ENCODE assay signal across 8 mouse cellular contexts in genomic region chr4:24154418-24154817, GRCm38 (mm10).
A peak's percentile ranks its signal among the peaks of the same experiment; 100 is the strongest.
DNase-seq lines count a peak whose midpoint lies in the region; ATAC-seq and TF ChIP-seq lines count a peak whose summit lies in the region.
"Had no signal": no experiment of that assay in that cellular context is flagged by ENCODE, and none has a peak within 500 bp of the region (broad histone marks: within the 10 kb centered on the region; RNA-seq: fewer than 3 reads in every experiment).

No protein-coding gene starts in this region.

- peak; percentile 95 for TF ChIP-seq CTCF in G1E (IDR thresholded peaks at IDR 0.05; ENCODE audit: low read depth, low read length)

- peak; percentile 34; the same call in 1 of the 2 replicates for ATAC-seq in G1E (ENCODE audit: extremely low read depth, insufficient number of reproducible peaks, low FRiP score, poor library complexity, severe bottlenecking)
- ATAC-seq in embryonic facial prominence, embryonic 11.5 days (replicated peaks; ENCODE audit: insufficient number of reproducible peaks, low FRiP score, low TSS enrichment, low read depth) = no peak; the same call in 1 of the 2 replicates
- ATAC-seq in hindbrain, embryonic 12.5 days (ENCODE audit: low FRiP score) = peak; percentile 84
- peak; percentile 90 for ATAC-seq in megakaryocyte progenitor cell, adult 5-6 weeks (replicated peaks; ENCODE audit: poor library complexity)

- no peak overlapping the region for H3K27ac ChIP-seq in embryonic facial prominence, embryonic 11.5 days (replicated peaks; ENCODE audit: low read depth, low read length)
- no peak overlapping the region for H3K27ac ChIP-seq in hindbrain, embryonic 12.5 days
- H3K27ac ChIP-seq: limb, embryonic 15.5 days had no signal

- H3K27me3 ChIP-seq in G1E (ENCODE audit: insufficient read depth, low read length) = no peaks in the 10 kb centered on the region
- no peaks in the 10 kb centered on the region for H3K27me3 ChIP-seq in embryonic facial prominence, embryonic 11.5 days (ENCODE audit: control insufficient read depth, insufficient read depth, low read length)
- no peaks in the 10 kb centered on the region for H3K27me3 ChIP-seq in hindbrain, embryonic 12.5 days
- H3K27me3 ChIP-seq: limb, embryonic 15.5 days had no signal

- WGBS in embryonic facial prominence, embryonic 11.5 days = 16% methylated on average over 8 of the region's 8 CpGs
- 18% methylated on average over 8 of the region's 8 CpGs for WGBS in hindbrain, embryonic 12.5 days

- H3K9ac ChIP-seq in embryonic facial prominence, embryonic 11.5 days (replicated peaks; ENCODE audit: low read length) = no peak overlapping the region
- no peak overlapping the region for H3K9ac ChIP-seq in hindbrain, embryonic 12.5 days
- H3K9ac ChIP-seq: limb, embryonic 15.5 days had no signal

- no peaks in the 10 kb centered on the region for H3K36me3 ChIP-seq in G1E (replicated peaks)
- no peaks in the 10 kb centered on the region for H3K36me3 ChIP-seq in embryonic facial prominence, embryonic 11.5 days (replicated peaks; ENCODE audit: control insufficient read depth, insufficient read depth, low read depth, low read length)
- no peaks in the 10 kb centered on the region for H3K36me3 ChIP-seq in hindbrain, embryonic 12.5 days
- H3K36me3 ChIP-seq: limb, embryonic 15.5 days had no signal

- no peaks in the 10 kb centered on the region for H3K9me3 ChIP-seq in G1E (replicated peaks)
- H3K9me3 ChIP-seq in embryonic facial prominence, embryonic 11.5 days (replicated peaks; ENCODE audit: control insufficient read depth, low read length) = no peaks in the 10 kb centered on the region
- H3K9me3 ChIP-seq in hindbrain, embryonic 12.5 days (replicated peaks) = no peaks in the 10 kb centered on the region
- H3K9me3 ChIP-seq: limb, embryonic 15.5 days had no signal

- H3K4me2 ChIP-seq in embryonic facial prominence, embryonic 11.5 days (ENCODE audit: low read depth, low read length) = no peak overlapping the region
- no peak overlapping the region for H3K4me2 ChIP-seq in hindbrain, embryonic 12.5 days (replicated peaks)
- H3K4me2 ChIP-seq: limb, embryonic 15.5 days had no signal

- H3K4me1 ChIP-seq in G1E (ENCODE audit: insufficient read depth, low read depth, low read length) = no peaks in the 10 kb centered on the region
- H3K4me1 ChIP-seq in embryonic facial prominence, embryonic 11.5 days (ENCODE audit: control insufficient read depth, insufficient read depth, low read length) = no peaks in the 10 kb centered on the region
- H3K4me1 ChIP-seq in hindbrain, embryonic 12.5 days = no peaks in the 10 kb centered on the region
- H3K4me1 ChIP-seq: limb, embryonic 15.5 days had no signal

- no peak overlapping the region for H3K4me3 ChIP-seq in G1E (ENCODE audit: low read depth, low read length)
- no peak overlapping the region for H3K4me3 ChIP-seq in embryonic facial prominence, embryonic 11.5 days (ENCODE audit: low read depth, low read length)
- no peak overlapping the region for H3K4me3 ChIP-seq in hindbrain, embryonic 12.5 days
- H3K4me3 ChIP-seq: limb, embryonic 15.5 days had no signal

- peak; percentile 1 for DNase-seq in G1E (ENCODE audit: low spot score)
- DNase-seq in adrenal gland, postnatal 25 days = peak; percentile 73
- DNase-seq in embryonic facial prominence, embryonic 11.5 days (ENCODE audit: low spot score) = peak; percentile 76
- DNase-seq in layer of hippocampus, adult 9-11 months = peak; percentile 27
- peak; percentile 76 for DNase-seq in right cerebral cortex, postnatal 4 days

Comparison
In these comparisons a context has a peak if more than half of its experiments do, and no peak if none do; other contexts are left out.
1. DNase-seq: peak in every context shown above with its lines; median percentile 76 in embryonic facial prominence, embryonic 11.5 days; 76 in right cerebral cortex, postnatal 4 days; 73 in adrenal gland, postnatal 25 days; 27 in layer of hippocampus, adult 9-11 months; 1 in G1E.